Mouse (Mus musculus): ENCODE measurements at regions not wholly inside any gene's neighbourhood (a gene's known extent, or its start where the extent isn't known, plus 50 kb on each side); places are given as distances from the start of the nearest gene placed in this dataset.

DNA sequence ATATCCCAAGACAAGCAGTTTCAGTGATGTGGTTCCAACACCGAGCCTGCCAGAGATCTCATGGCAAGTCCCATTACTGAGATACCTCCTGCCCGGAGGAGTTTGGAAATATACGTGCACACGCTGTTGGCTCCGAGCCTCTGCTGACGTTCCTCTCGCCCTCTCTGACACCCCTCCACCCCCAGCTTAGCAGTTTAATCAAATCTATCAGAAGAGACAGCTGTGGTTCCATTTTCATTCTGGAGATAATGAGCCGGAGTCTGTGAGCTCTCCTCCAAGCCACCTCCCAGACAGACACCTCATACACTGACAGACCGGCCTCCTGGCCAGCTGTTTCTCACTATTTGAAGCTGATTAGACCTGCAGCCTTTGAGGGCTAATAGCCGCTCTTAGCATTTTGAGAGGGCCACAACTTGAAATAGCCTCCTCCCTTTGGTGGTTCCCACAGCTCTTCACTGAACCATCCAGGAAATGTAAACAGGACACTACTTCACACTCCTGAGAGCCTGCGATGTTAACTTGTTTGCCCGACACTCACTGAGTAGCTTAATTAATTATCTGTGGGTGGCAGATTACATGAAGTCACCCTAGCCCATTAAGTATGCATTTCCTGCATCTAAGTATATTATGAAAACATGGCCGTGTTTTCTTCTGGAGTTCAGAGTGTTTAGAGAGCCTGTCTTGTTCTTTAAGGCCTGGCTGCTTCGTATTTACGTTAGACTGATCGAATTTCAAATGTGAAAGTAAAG, 180.3 kb upstream of the Lrig3 start:
- Histone ChIP-seq H3K9ac (no peak overlapping the region), H3K27ac (no peak overlapping the region), H3K4me1 (peaks cover 29% of the 10 kb centered on the region), H3K4me2 (peak overlapping the region; percentile 5; the same call in 1 of the 2 replicates), H3K9me3 (no peaks in the 10 kb centered on the region), H3K27me3 (replicated peaks) (no peaks in the 10 kb centered on the region; the same call in 1 of the 2 replicates), H3K4me3 (no peak overlapping the region), H3K36me3 (replicated peaks) (no peaks in the 10 kb centered on the region)
- ATAC-seq (replicated peaks), result no peak
- WGBS, result 14% methylated on average over 16 of the region's 16 CpGs

DNA sequence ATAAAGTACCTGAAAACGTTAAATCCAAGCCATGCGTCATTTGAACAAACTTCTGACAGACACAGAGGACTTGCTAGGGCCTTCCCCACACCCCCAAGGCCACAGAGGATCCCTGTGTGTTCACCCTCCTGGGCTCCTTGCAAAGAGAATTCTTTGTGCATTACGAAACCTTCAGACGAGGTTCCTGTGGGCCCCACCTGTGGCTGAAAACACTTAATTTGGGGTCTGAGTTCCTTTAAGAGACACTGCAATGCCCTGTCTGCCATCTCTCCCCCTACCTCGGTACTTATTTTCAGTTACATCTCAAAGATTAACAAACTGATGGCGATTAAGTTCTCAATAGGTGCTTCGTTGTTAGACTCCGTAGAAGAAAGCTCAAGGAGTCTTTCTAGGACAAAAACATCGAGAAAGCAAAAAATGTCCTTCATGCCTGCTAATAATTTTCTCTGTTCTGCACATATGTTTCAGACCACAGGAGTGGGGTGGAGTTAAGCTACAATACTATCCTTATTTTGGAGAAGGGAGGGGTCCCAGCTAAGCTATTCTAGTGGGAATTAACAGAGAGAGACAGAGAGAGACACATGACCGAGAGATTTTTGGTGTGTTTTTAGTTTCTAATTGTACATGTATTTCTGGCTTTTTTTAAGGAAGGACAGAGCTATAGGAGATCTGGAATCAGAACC, 179.6 kb upstream of the Lrig3 start:
- H3K36me3 ChIP-seq (replicated peaks), result no peaks in the 10 kb centered on the region
- H3K9ac ChIP-seq, result peak overlapping the region; percentile 34
- H3K4me3 ChIP-seq, result peak overlapping the region; percentile 34
- no peaks in the 10 kb centered on the region for H3K9me3 ChIP-seq
- WGBS, result 11% methylated on average over 10 of the region's 10 CpGs
- peaks cover 29% of the 10 kb centered on the region for H3K4me1 ChIP-seq
- peak overlapping the region; percentile 72 for H3K4me2 ChIP-seq
- no peak for ATAC-seq (replicated peaks)
- no peak overlapping the region for H3K27ac ChIP-seq
- no peaks in the 10 kb centered on the region; the same call in 1 of the 2 replicates for H3K27me3 ChIP-seq (replicated peaks)

DNA sequence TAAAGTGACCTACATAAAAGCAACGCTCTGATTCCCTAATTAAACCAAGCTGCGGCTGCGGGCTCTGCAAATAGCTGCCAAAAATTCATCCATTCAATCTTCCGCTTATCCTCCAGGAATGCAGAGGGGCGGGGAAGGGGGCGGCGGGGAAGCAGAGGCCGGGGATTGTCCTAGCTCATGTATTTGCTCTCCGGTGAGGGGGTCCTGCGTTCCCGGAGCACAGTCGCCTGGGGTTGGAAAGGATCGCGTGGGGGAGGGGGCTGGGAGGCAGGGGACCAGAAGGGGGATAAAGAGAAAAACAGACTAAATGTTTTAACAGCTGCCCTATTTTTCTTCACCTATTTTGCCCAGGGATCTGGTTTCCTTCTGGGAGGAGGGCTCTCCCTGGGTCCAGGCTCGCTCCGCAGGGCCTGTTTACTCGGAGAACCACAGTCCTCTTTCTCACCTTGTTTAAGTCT, 179.1 kb upstream of the Lrig3 start:
- 1% methylated on average over 17 of the region's 17 CpGs for WGBS
- H3K27ac ChIP-seq, result 0 out of 2 replicates have a peak overlapping the region, but pooled peaks have one; percentile 41
- ATAC-seq (replicated peaks), result peak; percentile 84

DNA sequence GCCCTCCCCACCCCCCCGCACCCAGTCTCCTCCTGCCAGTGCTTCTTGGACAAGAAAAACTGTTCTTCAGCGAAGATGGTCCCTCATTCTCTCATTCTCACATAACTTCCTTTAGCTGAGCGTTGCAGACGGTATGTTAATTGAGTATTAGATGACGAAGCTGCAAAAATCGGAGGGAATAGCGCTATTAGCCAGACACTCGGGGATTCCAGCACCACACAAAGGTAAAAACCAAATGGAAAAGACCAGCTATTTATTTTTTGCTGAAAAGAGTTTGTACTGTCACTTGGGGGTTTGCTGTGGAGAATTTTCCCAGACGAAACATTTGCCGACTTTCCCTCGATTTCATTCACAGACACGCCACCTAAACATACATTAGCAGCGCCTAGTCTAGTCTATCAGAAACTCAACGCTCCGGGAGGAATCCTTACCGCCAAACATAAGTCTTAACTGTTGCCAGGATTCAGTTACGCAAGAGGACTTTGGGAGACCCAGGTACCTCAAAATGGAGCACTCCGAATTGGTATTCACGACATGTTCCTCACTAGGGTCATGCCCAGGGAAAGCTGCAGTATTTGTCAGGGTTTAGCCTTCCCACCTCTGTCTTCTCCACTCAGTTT, 178.4 kb upstream of the Lrig3 start:
- H3K27me3 ChIP-seq (replicated peaks), result no peaks in the 10 kb centered on the region; the same call in 1 of the 2 replicates
- peaks cover 29% of the 10 kb centered on the region for H3K4me1 ChIP-seq
- ATAC-seq (replicated peaks), result no peak
- no peaks in the 10 kb centered on the region for H3K36me3 ChIP-seq (replicated peaks)
- H3K4me3 ChIP-seq, result peak overlapping the region; percentile 34; the same call in 1 of the 2 replicates
- 32% methylated on average over 19 of the region's 19 CpGs for WGBS
- H3K4me2 ChIP-seq, result peak overlapping the region; percentile 72
- peak overlapping the region; percentile 34; the same call in 1 of the 2 replicates for H3K9ac ChIP-seq
- 0 out of 2 replicates have a peak overlapping the region, but pooled peaks have one; percentile 10 for H3K27ac ChIP-seq
- H3K9me3 ChIP-seq, result no peaks in the 10 kb centered on the region

More for the DNA sequence above, 179.1 kb upstream of the Lrig3 start:
- Histone ChIP-seq H3K4me2 (peak overlapping the region; percentile 72), H3K27me3 (replicated peaks) (no peaks in the 10 kb centered on the region; the same call in 1 of the 2 replicates), H3K9me3 (no peaks in the 10 kb centered on the region), H3K4me1 (peaks cover 29% of the 10 kb centered on the region), H3K4me3 (peak overlapping the region; percentile 34), H3K36me3 (replicated peaks) (no peaks in the 10 kb centered on the region), H3K9ac (peak overlapping the region; percentile 34)

DNA sequence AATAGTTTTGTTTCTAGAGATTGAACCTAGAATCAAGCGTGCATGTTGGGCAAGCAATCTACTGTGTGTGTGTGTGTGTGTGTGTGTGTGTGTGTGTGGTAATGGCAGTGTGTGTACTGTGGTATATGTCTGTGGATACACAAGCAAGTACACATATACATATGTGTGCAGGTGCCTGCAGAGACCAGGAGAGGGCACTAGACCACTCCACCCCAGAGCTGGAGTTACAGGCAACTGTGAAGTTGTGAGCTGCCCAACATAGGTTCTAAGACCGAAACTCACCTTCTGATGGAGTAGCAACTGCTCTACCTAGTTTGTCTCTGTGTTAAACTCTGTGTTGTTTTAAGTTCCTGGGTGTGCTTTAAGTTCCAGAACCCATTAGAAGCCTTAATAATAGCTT, 177.7 kb upstream of the Lrig3 start:
- H3K4me3 ChIP-seq, result no peak overlapping the region
- no peak overlapping the region for H3K4me2 ChIP-seq
- peaks cover 29% of the 10 kb centered on the region for H3K4me1 ChIP-seq
- no peaks in the 10 kb centered on the region for H3K27me3 ChIP-seq (replicated peaks)
- H3K27ac ChIP-seq, result no peak overlapping the region
- ATAC-seq (replicated peaks), result no peak
- WGBS, result 94% methylated on average over 2 of the region's 2 CpGs
- no peak overlapping the region for H3K9ac ChIP-seq
- H3K9me3 ChIP-seq, result no peaks in the 10 kb centered on the region
- H3K36me3 ChIP-seq (replicated peaks), result no peaks in the 10 kb centered on the region

DNA sequence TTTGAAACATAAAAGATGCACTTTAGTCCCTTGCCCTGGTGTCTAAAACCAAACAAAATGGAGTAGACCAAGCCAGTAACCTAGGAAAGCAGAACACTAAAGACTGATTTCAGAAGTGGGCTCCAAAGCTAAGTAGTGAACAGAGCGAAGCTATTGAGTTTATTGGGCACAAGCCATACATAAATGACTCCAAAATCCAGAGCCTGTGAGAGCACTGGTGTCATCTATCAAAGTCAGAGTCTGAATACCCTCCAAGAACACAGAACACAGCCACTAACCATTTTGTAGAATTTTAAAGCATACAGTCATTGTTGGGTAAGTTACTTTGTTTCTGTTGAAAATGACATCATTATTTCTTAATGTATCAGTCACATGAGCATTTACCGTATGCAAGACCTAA, 175.0 kb upstream of the Lrig3 start:
- no peak overlapping the region for H3K4me3 ChIP-seq
- 89% methylated on average over 2 of the region's 2 CpGs for WGBS
- no peak overlapping the region for H3K9ac ChIP-seq
- H3K4me2 ChIP-seq, result no peak overlapping the region
- peaks cover 20% of the 10 kb centered on the region for H3K4me1 ChIP-seq
- H3K27ac ChIP-seq, result no peak overlapping the region
- no peaks in the 10 kb centered on the region for H3K27me3 ChIP-seq (replicated peaks)
- no peaks in the 10 kb centered on the region for H3K36me3 ChIP-seq (replicated peaks)
- H3K9me3 ChIP-seq, result no peaks in the 10 kb centered on the region
- ATAC-seq (replicated peaks), result no peak

DNA sequence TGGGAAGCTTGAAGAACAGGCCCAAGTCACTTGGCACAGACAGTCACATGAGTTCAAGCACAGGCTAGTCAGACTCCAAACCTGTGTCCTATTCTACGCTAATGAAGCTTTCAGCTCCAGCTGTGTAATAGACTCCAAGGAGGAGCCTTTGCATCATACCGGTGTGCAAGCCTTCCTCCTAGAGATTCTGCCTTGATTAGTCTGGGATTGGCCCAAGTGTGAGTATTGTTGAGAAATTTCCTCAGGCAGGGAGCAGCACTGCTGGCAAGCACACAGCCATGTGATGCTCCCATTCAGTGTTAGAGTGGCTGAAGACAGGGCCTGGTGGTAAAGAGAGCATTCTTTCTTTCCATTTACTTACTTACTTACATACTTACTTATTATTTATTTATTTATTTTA, 171.5 kb upstream of the Lrig3 start:
- no peak overlapping the region for H3K27ac ChIP-seq
- WGBS, result 92% methylated on average over 2 of the region's 2 CpGs
- ATAC-seq (replicated peaks), result no peak

DNA sequence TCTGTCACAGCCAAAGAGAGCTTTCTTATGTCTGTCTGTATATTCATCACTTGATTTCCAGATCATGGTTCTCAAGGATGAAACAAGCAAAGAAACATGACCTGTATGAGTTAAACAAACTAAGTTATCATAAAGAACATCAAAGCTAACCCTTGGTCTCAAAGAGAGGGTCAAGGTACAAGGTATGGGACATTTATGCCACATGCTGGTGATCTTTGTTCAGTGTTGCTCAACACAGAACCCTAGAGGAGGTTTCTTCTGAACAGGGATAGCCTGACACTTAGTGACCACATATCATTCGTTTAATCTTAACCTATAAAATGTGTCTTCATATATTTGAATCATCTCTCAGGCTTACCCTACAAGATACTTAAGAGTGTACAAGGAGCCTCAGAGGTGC, 170.6 kb upstream of the Lrig3 start:
- H3K4me1 ChIP-seq, result peaks cover 4% of the 10 kb centered on the region; the same call in 1 of the 2 replicates
- H3K27me3 ChIP-seq (replicated peaks), result no peaks in the 10 kb centered on the region
- H3K9me3 ChIP-seq, result no peaks in the 10 kb centered on the region
- ATAC-seq (replicated peaks), result no peak
- H3K9ac ChIP-seq, result no peak overlapping the region
- no peaks in the 10 kb centered on the region for H3K36me3 ChIP-seq (replicated peaks)
- H3K27ac ChIP-seq, result no peak overlapping the region
- H3K4me2 ChIP-seq, result no peak overlapping the region
- H3K4me3 ChIP-seq, result no peak overlapping the region
- 94% methylated on average over 1 of the region's 1 CpGs for WGBS

More for the DNA sequence above, 171.5 kb upstream of the Lrig3 start:
- Histone ChIP-seq H3K9ac (no peak overlapping the region), H3K4me2 (no peak overlapping the region), H3K9me3 (no peaks in the 10 kb centered on the region), H3K4me1 (peaks cover 4% of the 10 kb centered on the region; the same call in 1 of the 2 replicates), H3K27me3 (replicated peaks) (no peaks in the 10 kb centered on the region), H3K4me3 (no peak overlapping the region), H3K36me3 (replicated peaks) (no peaks in the 10 kb centered on the region)

DNA sequence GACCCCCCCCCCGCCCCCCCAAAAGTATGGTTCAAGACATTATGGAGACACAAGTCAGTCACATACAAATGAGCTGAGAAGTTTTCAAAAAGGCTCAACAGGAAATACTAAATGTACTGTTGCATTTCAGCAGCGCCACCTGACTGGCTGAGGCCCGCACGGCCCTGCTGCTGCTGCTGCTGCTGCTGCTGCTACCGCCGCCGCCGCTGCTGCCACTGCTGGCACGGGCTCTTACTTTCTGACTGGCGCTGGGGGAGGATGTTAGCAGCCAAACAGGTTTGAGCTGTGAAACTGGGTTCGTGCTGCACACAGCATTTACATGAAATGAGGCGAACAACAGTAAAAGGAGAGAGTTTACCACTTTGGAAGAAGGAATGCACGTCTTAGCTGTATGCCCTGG, 167.3 kb upstream of the Lrig3 start:
- Histone ChIP-seq H3K27ac (no peak overlapping the region), H3K4me3 (no peak overlapping the region), H3K27me3 (replicated peaks) (no peaks in the 10 kb centered on the region), H3K9ac (no peak overlapping the region), H3K4me1 (peaks cover 4% of the 10 kb centered on the region; the same call in 1 of the 2 replicates), H3K4me2 (0 out of 2 replicates have a peak overlapping the region, but pooled peaks have one; percentile 25), H3K9me3 (no peaks in the 10 kb centered on the region), H3K36me3 (replicated peaks) (no peaks in the 10 kb centered on the region)
- 15% methylated on average over 13 of the region's 13 CpGs for WGBS
- no peak for ATAC-seq (replicated peaks)

DNA sequence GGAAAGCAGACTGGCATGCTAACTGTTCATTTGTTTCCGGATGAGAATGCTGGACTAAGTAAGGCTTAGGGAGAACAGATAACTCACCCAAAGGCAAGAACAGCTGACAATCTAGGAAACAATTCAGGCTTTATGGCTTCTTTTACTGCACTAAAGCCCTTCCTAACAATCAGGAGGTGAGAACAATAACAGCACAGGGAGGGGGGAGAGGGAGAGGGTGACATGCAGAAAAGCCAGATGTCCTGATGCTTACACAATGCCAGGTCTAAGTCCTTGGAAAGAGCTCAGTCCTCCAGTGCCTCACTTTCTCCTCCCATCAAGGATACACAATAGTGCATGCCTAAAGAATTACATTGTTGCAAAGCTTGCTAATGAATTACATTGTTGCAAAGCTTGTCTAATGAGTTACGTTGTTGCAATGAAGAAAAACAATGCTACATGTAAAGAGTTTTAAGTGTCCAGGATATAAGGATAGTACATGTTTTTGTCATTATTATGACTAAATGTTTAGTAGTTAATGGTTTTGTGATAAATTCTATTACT, 165.3 kb upstream of the Lrig3 start:
- no peaks in the 10 kb centered on the region for H3K36me3 ChIP-seq (replicated peaks)
- H3K9ac ChIP-seq, result no peak overlapping the region
- H3K4me2 ChIP-seq, result no peak overlapping the region
- no peaks in the 10 kb centered on the region for H3K27me3 ChIP-seq (replicated peaks)
- H3K4me1 ChIP-seq, result peaks cover 4% of the 10 kb centered on the region; the same call in 1 of the 2 replicates
- no peak for ATAC-seq (replicated peaks)
- H3K9me3 ChIP-seq, result no peaks in the 10 kb centered on the region
- H3K4me3 ChIP-seq, result no peak overlapping the region
- WGBS, result 38% methylated on average over 2 of the region's 2 CpGs
- no peak overlapping the region for H3K27ac ChIP-seq

DNA sequence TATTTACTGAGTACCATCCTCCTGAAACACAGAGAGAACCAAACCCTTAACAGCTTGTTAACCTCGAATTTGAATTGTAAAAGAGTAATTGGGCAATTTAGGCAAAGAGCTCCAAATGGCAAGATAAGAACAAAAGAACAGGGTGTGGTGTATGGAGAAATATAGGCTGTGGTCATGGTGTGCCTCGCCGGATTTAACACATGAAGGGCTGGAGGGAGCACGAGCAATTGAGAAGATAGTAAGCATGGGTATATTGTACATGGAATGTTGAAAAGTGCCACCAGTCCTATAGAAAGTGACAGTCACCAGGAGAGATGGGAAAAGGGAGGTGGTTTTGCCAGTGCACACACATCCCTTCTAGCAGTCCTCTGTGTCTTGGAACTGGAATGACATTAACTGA, 164.5 kb upstream of the Lrig3 start:
- H3K36me3 ChIP-seq (replicated peaks), result no peaks in the 10 kb centered on the region
- WGBS, result 65% methylated on average over 4 of the region's 4 CpGs

More for the DNA sequence above, 164.5 kb upstream of the Lrig3 start:
- no peak for ATAC-seq (replicated peaks)
- H3K27me3 ChIP-seq (replicated peaks), result no peaks in the 10 kb centered on the region
- no peak overlapping the region for H3K9ac ChIP-seq
- no peaks in the 10 kb centered on the region for H3K9me3 ChIP-seq
- H3K27ac ChIP-seq, result no peak overlapping the region
- H3K4me2 ChIP-seq, result no peak overlapping the region
- H3K4me1 ChIP-seq, result peaks cover 4% of the 10 kb centered on the region; the same call in 1 of the 2 replicates
- H3K4me3 ChIP-seq, result no peak overlapping the region

Measured in midbrain, embryonic 15.5 days (tissue).